Mouse (Mus musculus) stomach, embryonic 16.5 days (tissue): Measurements from ENCODE around the gene Sgpp1. TPM values are rescaled to one million over a fixed set of nuclear protein-coding genes. Genes with fewer than 3 reads are reported as not detected.

Experiments used
- ATAC-seq: fragments of 200-750 bp; cut with Nextera tagmentation; 2 replicates; pipeline ENCODE4 v1.8.0; 2017; ENCODE audit warnings: moderate number of reproducible peaks, moderate TSS enrichment; ENCODE audit not compliant: insufficient read depth, low FRiP score
- H3K27ac ChIP-seq: fragments of 300-500 bp; sonication (generic); 2 replicates; pipeline ENCODE4 v1.5.1; 2014; ENCODE audit warnings: low read length
- H3K27me3 ChIP-seq: fragments of 300-500 bp; sonication (generic); 2 replicates; pipeline ENCODE4 v1.6.1; 2014; ENCODE audit warnings: low read length, control low read depth, mixed read lengths; ENCODE audit not compliant: control insufficient read depth, insufficient read depth
- H3K36me3 ChIP-seq: fragments of 300-500 bp; sonication (generic); 2 replicates; pipeline ENCODE4 v1.6.1; 2014; ENCODE audit warnings: low read length; ENCODE audit not compliant: control insufficient read depth, insufficient read depth
- H3K4me1 ChIP-seq: fragments of 300-500 bp; sonication (generic); 2 replicates; pipeline ENCODE4 v1.6.1; 2014; ENCODE audit warnings: low read length, control low read depth, mixed read lengths; ENCODE audit not compliant: control insufficient read depth, insufficient read depth
- H3K4me2 ChIP-seq: fragments of 300-500 bp; sonication (generic); 2 replicates; pipeline ENCODE4 v1.6.1; 2014; ENCODE audit warnings: low read depth, low read length, mixed read lengths
- H3K4me3 ChIP-seq: fragments of 300-500 bp; sonication (generic); replicated peaks from 2 replicates; pipeline ENCODE4 v1.5.1; 2014; ENCODE audit warnings: mild to moderate bottlenecking, low read length
- H3K9ac ChIP-seq: fragments of 300-500 bp; sonication (generic); 2 replicates; pipeline ENCODE4 v1.6.1; 2014; ENCODE audit warnings: low read length
- H3K9me3 ChIP-seq: fragments of 300-500 bp; sonication (generic); replicated peaks from 2 replicates; pipeline ENCODE4 v1.6.1; 2016; ENCODE audit warnings: low read length, control low read depth; ENCODE audit not compliant: control insufficient read depth
- WGBS: fragments of 180-500 bp; shearing (Covaris S2); extraction: QIAGEN DNeasy Blood & Tissue Kit; methylation state at CpG from one replicate; pipeline ENCODE4 v1.1.7; 2014; 5-methylcytosine and 5-hydroxymethylcytosine counted together
- polyA plus RNA-seq: library from polyadenylated mRNA; unstranded; fragments of >200 nt; fragmentation: Nextera tagmentation; extraction: Ambion mirVana; gene quantifications from 2 replicates; pipeline ENCODE4 v1.2.1, GENCODE M21; 2015

Sgpp1 gene
- polyA plus RNA-seq: 15.8 and 16.8 TPM in 2 replicates

DNA sequence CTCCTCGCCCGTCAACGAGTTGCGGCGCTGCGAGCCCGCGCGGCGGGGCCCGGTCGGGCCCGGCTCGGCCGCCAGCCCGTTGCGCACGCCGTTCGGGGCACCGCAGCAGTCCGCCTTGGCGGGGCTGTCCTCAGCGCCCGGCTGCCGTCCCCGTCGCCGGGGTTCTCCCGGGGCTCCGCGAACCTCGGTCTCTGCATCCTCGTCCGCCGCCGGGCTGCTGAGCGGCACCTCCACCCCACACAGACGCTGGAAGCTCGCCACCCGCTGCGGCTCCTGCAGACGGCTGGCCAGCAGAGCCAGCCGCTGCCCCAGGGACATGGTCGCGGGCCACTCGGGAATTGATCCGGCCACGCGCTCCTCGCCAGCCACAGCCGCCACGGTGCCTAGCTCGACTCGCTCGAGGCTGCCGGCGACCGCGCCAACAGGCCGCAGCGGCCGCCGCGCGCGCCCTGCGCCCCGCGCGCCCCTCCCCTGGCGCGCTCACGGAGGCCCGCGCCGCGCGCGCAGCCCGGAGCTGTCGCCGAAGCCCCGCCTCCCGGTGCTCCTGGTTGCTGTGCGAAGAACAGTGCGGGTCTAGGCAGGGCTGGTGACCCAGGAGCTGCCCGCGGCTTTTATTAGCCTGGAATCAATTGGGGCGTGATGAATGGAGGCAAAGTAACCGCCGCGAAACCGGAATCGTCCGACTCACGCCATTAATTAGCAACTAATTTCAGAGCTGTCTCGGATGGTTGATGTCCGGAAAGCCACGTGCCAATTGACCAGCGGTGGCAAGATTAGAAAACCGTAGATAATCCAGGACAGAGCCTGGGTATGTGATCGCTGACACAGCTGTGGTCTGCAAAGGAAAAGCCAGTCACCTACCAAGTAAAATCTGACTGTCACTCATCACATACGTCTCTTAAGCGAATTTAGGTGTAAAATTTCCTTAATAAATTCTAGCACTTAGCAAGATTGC lies at the start of gene Sgpp1:
Gene Sgpp1 (minus strand): TSS at position 484 of the 955 bp plus-strand sequence.
- Histone ChIP-seq H3K36me3 (no peaks in the 10 kb centered on the region), H3K4me3 (peak within 1 kb of the TSS; percentile 89), H3K4me2 (peak within 1 kb of the TSS; percentile 93), H3K9me3 (no peaks in the 10 kb centered on the region), H3K4me1 (0 out of 2 replicates have a peak, but pooled peaks cover 4% of the 10 kb centered on the region), H3K27me3 (no peaks in the 10 kb centered on the region), H3K27ac (peak within 1 kb of the TSS; percentile 85), H3K9ac (peak within 1 kb of the TSS; percentile 95)
- peak; percentile 93 for ATAC-seq
- under 1% methylated on average over 102 of the region's 105 CpGs for WGBS

- no peak for ATAC-seq
- H3K27me3 ChIP-seq: no peaks in the 10 kb centered on the region
These were observed 48.8 kb upstream of the Sgpp1 start for GRCm38 (mm10) chr12:75784271-75784751.

DNA sequence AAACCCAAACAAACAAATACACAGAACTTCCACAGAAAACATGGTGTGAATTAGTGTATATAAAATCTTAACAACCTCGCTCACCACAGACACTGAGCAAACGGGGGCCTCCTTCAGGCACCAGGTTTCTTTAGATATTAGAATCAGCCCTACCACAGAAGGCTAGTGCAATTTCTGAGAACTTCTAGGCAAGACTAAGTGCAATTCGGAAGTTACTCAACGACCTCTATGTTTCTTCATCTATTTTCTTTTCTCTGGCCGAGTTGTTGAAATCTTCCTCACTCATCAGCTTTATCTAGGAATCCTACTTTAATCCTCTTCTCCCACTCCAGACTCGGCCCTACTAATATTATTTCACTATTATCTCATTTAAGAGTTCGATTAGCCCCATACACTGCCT lies 46.5 kb upstream of the Sgpp1 start:
- Histone ChIP-seq H3K4me3 (no peak overlapping the region), H3K27me3 (no peaks in the 10 kb centered on the region), H3K9ac (no peak overlapping the region), H3K4me2 (no peak overlapping the region), H3K36me3 (no peaks in the 10 kb centered on the region), H3K27ac (no peak overlapping the region), H3K4me1 (no peaks in the 10 kb centered on the region), H3K9me3 (0 out of 2 replicates have a peak, but pooled peaks cover 4% of the 10 kb centered on the region)
- WGBS: 75% methylated on average over 7 of the region's 7 CpGs
- no peak for ATAC-seq

More at GRCm38 (mm10) chr12:75784271-75784751, 48.8 kb upstream of the Sgpp1 start:
- H3K27ac ChIP-seq: no peak overlapping the region
- WGBS: 68% methylated on average over 2 of the region's 2 CpGs
- 0 out of 2 replicates have a peak, but pooled peaks cover 4% of the 10 kb centered on the region for H3K9me3 ChIP-seq
- H3K4me2 ChIP-seq: no peak overlapping the region
- H3K9ac ChIP-seq: no peak overlapping the region
- no peak overlapping the region for H3K4me3 ChIP-seq
- no peaks in the 10 kb centered on the region for H3K36me3 ChIP-seq
- no peaks in the 10 kb centered on the region for H3K4me1 ChIP-seq

DNA sequence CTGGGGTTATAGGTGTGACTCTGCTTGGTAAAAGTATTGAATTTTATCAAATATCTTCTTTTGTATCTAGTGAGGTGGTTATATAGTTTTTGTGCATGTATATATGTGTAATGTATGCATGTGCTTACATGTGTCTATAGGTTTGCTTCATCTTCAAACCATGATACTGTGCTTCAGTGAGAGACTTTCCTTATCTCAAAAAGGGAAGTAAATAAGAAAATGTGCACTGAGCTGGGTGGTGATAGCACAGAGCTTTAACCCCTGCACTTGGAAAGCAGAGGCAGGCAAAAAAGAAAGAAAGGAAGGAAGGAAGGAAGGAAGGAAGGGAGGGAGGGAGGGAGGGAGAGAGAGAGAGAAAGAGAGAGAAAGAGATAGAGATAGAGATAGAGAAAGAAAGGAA lies 45.9 kb upstream of the Sgpp1 start:
- no peaks in the 10 kb centered on the region for H3K36me3 ChIP-seq
- no peak overlapping the region for H3K4me3 ChIP-seq
- no peak for ATAC-seq
- no peak overlapping the region for H3K4me2 ChIP-seq
- H3K27ac ChIP-seq: no peak overlapping the region
- H3K4me1 ChIP-seq: no peaks in the 10 kb centered on the region
- H3K27me3 ChIP-seq: no peaks in the 10 kb centered on the region
- H3K9ac ChIP-seq: no peak overlapping the region
- H3K9me3 ChIP-seq: 0 out of 2 replicates have a peak, but pooled peaks cover 4% of the 10 kb centered on the region

DNA sequence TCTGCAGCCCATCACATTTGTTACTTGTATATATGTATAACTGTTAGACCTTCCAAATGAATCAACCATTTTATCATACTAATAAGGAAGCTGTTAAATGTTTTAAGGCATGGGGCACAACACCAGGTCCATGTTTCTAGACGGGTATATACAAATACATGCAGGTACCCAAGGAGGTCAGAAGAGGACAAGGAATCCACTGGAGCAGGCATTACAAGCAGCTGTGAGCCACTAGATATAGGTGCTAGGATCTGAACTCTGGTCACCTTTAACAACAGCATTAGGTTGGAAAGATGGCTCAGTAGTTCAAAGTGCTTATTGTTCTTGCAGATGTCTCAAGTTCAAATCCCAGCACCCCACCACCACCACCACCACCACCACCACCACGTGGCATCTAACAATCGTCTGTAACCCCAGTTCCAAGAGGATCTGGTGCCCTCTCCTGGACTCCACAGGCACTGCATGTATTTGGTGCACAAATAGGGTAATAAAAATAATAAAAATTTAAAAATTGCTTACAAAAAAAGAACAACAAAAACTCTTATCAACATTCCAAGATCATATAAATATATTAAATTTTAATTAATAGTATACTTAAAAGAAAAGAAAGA lies 37.0 kb upstream of the Sgpp1 start:
- H3K9me3 ChIP-seq: no peaks in the 10 kb centered on the region
- no peak for ATAC-seq
- 22% methylated on average over 3 of the region's 3 CpGs for WGBS
- no peaks in the 10 kb centered on the region for H3K27me3 ChIP-seq
- no peak overlapping the region for H3K4me3 ChIP-seq
- H3K4me1 ChIP-seq: no peaks in the 10 kb centered on the region
- H3K27ac ChIP-seq: no peak overlapping the region
- no peaks in the 10 kb centered on the region for H3K36me3 ChIP-seq
- H3K9ac ChIP-seq: no peak overlapping the region
- H3K4me2 ChIP-seq: no peak overlapping the region

DNA sequence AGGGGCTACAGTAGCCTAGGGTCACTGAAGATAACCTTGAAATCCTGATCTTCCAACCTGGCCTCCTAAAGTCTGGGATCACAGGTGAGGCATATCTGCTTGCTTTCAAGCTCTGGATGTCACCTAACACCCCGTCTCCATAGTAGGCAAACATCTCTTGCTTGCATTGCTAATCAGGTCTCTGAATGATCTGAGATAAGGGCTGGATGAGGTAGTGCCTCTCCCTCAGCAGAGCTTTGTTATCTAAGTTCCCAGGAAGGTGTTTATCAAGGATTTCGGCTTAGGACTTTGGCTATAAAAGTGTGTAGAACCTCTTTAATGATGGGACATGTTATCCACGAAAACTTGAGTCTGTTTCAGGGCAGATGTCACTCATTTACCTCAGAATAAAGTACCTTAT lies 35.9 kb upstream of the Sgpp1 start:
- peak; percentile 70; the same call in 1 of the 2 replicates for ATAC-seq
- Histone ChIP-seq H3K4me2 (no peak overlapping the region), H3K9me3 (no peaks in the 10 kb centered on the region), H3K4me3 (no peak overlapping the region), H3K27me3 (no peaks in the 10 kb centered on the region), H3K9ac (no peak overlapping the region), H3K36me3 (no peaks in the 10 kb centered on the region), H3K4me1 (no peaks in the 10 kb centered on the region), H3K27ac (no peak overlapping the region)
- 36% methylated on average over 3 of the region's 3 CpGs for WGBS

DNA sequence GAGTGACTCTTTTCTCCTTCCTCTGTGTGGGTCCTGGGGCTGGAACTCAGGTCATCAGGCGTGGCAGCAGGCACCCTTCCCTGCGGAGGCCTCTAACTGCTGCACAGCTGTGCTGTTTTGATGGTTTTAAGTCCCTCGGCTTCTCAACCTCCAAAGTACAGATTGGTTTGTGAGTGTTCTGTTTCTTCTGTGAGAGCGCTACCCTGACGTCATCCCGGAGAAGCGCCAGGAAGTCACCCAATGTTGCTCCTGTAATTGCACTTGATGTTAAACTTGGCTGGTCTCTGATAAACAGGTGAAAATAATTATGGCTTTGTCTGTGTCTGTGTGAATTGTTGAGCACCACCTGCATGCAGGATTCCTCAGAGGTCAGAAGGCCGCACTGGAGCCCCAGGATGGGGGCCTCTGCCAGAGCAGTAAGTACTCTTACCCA lies 31.4 kb upstream of the Sgpp1 start:
- ATAC-seq: no peak; the same call in 1 of the 2 replicates

DNA sequence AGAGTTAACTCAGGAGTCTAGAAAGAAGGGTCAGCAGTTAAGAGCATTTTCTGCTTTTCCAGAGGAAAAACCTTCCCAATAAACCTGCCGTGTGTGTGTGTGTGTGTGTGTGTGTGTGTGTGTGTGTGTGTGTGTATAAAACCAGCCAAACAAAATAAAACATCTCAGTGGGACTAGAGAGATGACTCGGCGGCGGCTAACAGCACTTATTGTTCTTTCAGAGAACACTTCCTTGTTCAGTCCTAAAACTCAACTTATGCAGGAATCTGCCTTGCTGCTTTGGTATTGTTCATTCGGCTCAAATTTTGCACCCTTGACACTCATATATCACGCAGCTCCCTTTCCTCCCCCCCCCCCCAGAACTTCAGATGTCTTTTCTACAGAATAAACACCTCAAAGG lies 30.9 kb upstream of the Sgpp1 start:
- H3K27me3 ChIP-seq: no peaks in the 10 kb centered on the region
- H3K4me1 ChIP-seq: 0 out of 2 replicates have a peak, but pooled peaks cover 3% of the 10 kb centered on the region
- WGBS: 39% methylated on average over 6 of the region's 6 CpGs
- H3K4me2 ChIP-seq: no peak overlapping the region
- H3K9me3 ChIP-seq: no peaks in the 10 kb centered on the region
- no peaks in the 10 kb centered on the region for H3K36me3 ChIP-seq
- no peak overlapping the region for H3K4me3 ChIP-seq
- no peak overlapping the region for H3K9ac ChIP-seq
- ATAC-seq: no peak
- no peak overlapping the region for H3K27ac ChIP-seq

More for the DNA sequence above, 31.4 kb upstream of the Sgpp1 start:
- H3K4me1 ChIP-seq: 0 out of 2 replicates have a peak, but pooled peaks cover 3% of the 10 kb centered on the region
- no peak overlapping the region for H3K4me2 ChIP-seq
- WGBS: 46% methylated on average over 8 of the region's 8 CpGs
- H3K27me3 ChIP-seq: no peaks in the 10 kb centered on the region
- H3K36me3 ChIP-seq: no peaks in the 10 kb centered on the region
- H3K4me3 ChIP-seq: no peak overlapping the region
- no peak overlapping the region for H3K27ac ChIP-seq
- no peaks in the 10 kb centered on the region for H3K9me3 ChIP-seq
- no peak overlapping the region for H3K9ac ChIP-seq

- WGBS: 53% methylated on average over 3 of the region's 3 CpGs
- 0 out of 2 replicates have a peak, but pooled peaks cover 3% of the 10 kb centered on the region for H3K4me1 ChIP-seq
- no peak for ATAC-seq
- no peak overlapping the region for H3K27ac ChIP-seq
- H3K9me3 ChIP-seq: no peaks in the 10 kb centered on the region
- H3K27me3 ChIP-seq: no peaks in the 10 kb centered on the region
- no peak overlapping the region for H3K9ac ChIP-seq
- H3K4me2 ChIP-seq: no peak overlapping the region
- no peaks in the 10 kb centered on the region for H3K36me3 ChIP-seq
- H3K4me3 ChIP-seq: no peak overlapping the region
These were observed 30.2 kb upstream of the Sgpp1 start for GRCm38 (mm10) chr12:75765751-75766150.
